Mouse (Mus musculus): ENCODE measurements around the gene 4930522H14Rik. TPM values are rescaled to one million over a fixed set of nuclear protein-coding genes. Genes with fewer than 3 reads are reported as not detected.

The 4930522H14Rik gene
- total RNA-seq, 2 experiments from 2014 or later, result not detected

GRCm38 (mm10) chr4:109472566-109472965, 58.5 kb downstream of the 4930522H14Rik start:
- no peak overlapping the region for H3K27ac ChIP-seq
- H3K4me3 ChIP-seq, result no peak overlapping the region
- TF ChIP-seq CTCF (IDR thresholded peaks at IDR 0.05), result no peak
- intact Hi-C loops (cut with DNase I), result no loop called here
- DNase-seq (ENCODE audit: extremely low spot score in 1 of 2, low spot score in 2 of 2), result no peak

GRCm38 (mm10) chr4:109471606-109472005, 59.5 kb downstream of the 4930522H14Rik start:
- intact Hi-C loops (cut with DNase I), result no loop called here
- H3K4me3 ChIP-seq, result no peak overlapping the region
- no peak overlapping the region for H3K27ac ChIP-seq
- DNase-seq (ENCODE audit: extremely low spot score in 1 of 2, low spot score in 2 of 2), result no peak
- TF ChIP-seq CTCF (IDR thresholded peaks at IDR 0.05), result no peak

DNA sequence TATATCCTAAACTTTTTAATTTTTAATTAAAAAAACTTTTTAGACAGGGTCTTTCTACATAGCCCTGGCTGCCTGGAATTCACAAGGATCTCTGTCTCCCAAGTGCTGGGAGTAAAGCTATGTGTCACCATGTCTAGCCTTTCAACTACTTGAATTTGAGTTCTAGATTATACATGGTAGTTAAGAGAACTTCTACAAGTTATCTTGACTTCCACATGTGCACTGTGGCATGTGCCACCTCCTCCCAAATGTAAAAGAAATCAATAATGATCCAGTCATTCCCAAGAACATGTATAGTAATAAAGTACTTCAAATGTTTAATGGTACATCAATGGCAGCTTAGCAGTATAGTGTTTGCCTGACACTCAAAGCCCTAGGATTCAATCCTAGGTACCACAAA, 63.4 kb downstream of the 4930522H14Rik start:
- intact Hi-C loops (cut with DNase I), result no loop called here
- DNase-seq (ENCODE audit: extremely low spot score in 1 of 2, low spot score in 2 of 2), result no peak
- Histone ChIP-seq H3K27ac (no peak overlapping the region), H3K4me3 (no peak overlapping the region)
- TF ChIP-seq CTCF (IDR thresholded peaks at IDR 0.05), result no peak

DNA sequence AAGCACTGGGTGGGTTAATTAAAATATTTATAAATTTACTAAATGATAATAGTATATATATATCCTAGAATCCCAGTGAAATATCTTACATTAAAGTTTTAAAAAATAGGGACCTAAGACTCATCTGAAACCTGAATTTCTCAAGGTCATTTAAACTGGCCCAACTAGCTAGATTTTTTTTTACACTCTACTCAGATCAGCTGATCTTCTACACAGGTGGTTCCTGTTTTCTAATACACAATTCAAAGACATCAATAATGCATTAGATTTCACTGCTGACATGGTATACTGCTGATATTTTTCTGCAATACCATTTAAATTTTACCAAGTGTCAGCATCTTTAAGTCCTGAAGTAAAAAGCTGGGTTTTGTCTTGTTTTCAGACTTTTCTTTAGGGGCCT, 67.2 kb downstream of the 4930522H14Rik start:
- intact Hi-C loops (cut with DNase I), result no loop called here
- no peak for TF ChIP-seq CTCF (IDR thresholded peaks at IDR 0.05)
- no peak overlapping the region for H3K27ac ChIP-seq

GRCm38 (mm10) chr4:109460421-109461179, 70.5 kb downstream of the 4930522H14Rik start:
- intact Hi-C loops (cut with DNase I), result no loop called here
- TF ChIP-seq CTCF (IDR thresholded peaks at IDR 0.05), result no peak

More for the DNA sequence above, 67.2 kb downstream of the 4930522H14Rik start:
- DNase-seq (ENCODE audit: extremely low spot score in 1 of 2, low spot score in 2 of 2), result no peak
- H3K4me3 ChIP-seq, result no peak overlapping the region

DNA sequence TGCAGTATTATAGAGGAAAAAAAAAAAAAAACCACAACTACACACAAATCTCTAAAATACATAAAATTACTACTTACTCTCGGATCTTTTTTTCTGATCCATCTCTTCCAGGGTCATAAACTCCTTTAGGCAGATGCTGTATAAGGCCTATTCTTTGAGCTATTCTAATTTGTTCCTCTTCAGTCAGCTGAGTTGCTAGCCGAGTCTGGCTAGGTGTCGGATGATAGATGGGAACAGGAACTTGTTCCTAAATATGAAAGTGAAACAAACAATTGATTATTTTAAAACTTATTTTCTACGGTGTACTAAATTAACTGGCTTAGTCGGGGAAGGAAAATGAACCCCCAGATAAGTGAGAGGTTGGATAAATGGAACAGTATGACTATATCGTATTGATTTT, 74.3 kb downstream of the 4930522H14Rik start:
- Histone ChIP-seq H3K4me3 (no peak overlapping the region), H3K27ac (no peak overlapping the region)
- DNase-seq (ENCODE audit: extremely low spot score in 1 of 2, low spot score in 2 of 2), result no peak
- intact Hi-C loops (cut with DNase I), result loop anchor here (2.0 kb wide), 1 partner anchor 18 kb away; no protein-coding TSS in a partner anchor
- TF ChIP-seq CTCF (IDR thresholded peaks at IDR 0.05), result no peak

More at GRCm38 (mm10) chr4:109460421-109461179, 70.5 kb downstream of the 4930522H14Rik start:
- Histone ChIP-seq H3K4me3 (no peak overlapping the region), H3K27ac (no peak overlapping the region)
- DNase-seq (ENCODE audit: extremely low spot score in 1 of 2, low spot score in 2 of 2), result no peak

Other genes starting within 250 kb of the 4930522H14Rik start
- 1 to 10 TPM; 2.8 to 3.8 TPM for gene Ttc39a, start 124.7 kb downstream of the 4930522H14Rik start, total RNA-seq (2021)
- gene Rnf11, start 46.6 kb downstream of the 4930522H14Rik start, total RNA-seq (2021), result 100 to 1,000 TPM; 206 to 213 TPM
- 1 to 10 TPM; 3.4 to 4.5 TPM for gene Cdkn2c, start 135.9 kb upstream of the 4930522H14Rik start, total RNA-seq (2021)
- 10 to 100 TPM; 24.0 to 24.3 TPM for gene Faf1, start 145.3 kb upstream of the 4930522H14Rik start, total RNA-seq (2021)

Data from left cerebral cortex, adult 2 months (tissue).